Mouse (Mus musculus) kidney, postnatal 14 days (tissue): ENCODE results near the gene Ints6.
"Not testable (repeated sequence)": the region's sequence is repeated elsewhere in the genome, so short reads cannot be mapped to it uniquely, and the experiment has no call there.

Source experiments
- DNase-seq: peaks from one replicate; pipeline ENCODE4 v3.0.0; 2022; ENCODE audit warnings: mixed read lengths

Gene Ints6

GRCm38 (mm10) chr14:62735646-62736045 lies 25.3 kb downstream of the Ints6 start:
- DNase-seq, result no peak

DNA sequence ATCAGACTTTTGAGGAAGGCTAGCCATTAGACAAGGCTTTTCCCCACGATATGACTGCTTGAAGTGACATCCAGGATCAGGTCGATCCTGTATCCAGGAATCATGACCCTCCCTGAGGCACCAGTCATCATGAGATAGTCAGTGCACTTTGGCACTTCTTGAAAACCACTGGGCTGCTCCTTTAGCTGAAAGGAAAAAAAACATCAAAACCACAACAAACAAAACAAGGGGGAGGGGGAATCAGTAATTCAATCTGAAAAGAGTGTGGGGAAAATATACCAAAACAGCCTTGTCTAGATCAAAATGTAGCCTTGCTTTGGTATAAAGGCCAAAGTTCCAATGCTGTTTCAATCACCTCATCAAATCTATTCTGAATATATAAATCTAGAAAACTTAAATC lies 27.3 kb downstream of the Ints6 start:
- no peak for DNase-seq

GRCm38 (mm10) chr14:62731902-62732301 lies 29.1 kb downstream of the Ints6 start:
- no peak for DNase-seq

- DNase-seq, result no peak
Observed at GRCm38 (mm10) chr14:62724560-62724959, 36.4 kb downstream of the Ints6 start.

DNA sequence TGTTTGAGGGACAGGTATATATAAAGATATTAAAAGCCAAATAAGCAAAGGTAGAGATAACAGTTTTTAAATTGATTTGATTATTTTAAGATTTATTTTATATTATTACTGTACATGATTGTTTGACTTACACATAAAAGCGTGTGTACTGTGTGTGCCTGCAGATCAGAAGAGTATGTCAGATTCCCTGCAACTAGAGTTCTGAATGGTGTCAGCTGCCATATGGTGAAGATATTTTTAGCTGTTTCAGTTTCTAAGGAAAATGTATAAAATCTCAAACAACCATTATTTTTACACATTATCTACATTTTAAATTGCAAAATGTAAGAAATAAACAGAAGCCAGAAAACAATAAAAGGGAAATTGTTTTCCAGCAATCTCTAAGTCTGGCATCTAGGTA lies 39.3 kb downstream of the Ints6 start:
- no peak for DNase-seq

GRCm38 (mm10) chr14:62718161-62718560 lies 42.8 kb downstream of the Ints6 start:
- DNase-seq, result no peak

DNA sequence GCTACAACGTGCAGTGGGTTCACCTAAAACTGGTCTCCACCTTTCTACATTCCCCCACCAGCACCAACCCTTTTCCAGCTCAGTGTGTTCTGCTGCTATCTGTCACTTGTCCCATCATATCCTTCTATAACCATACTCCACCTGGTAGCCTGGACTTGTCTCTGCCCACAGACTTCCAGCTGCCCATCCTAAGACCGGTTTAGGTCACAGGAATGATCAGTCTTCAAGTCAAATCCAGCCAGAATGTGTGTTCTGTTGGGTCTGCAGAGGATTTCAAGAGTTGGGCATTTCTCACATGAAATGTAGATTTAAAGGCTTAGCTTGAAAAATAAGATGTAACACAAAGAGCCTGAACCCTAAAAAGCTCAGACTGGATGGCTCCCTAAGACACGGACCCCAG lies 87.3 kb downstream of the Ints6 start:
- no peak for DNase-seq

- DNase-seq, result no peak
Observed at GRCm38 (mm10) chr14:62664976-62665673, 95.8 kb downstream of the Ints6 start.

DNA sequence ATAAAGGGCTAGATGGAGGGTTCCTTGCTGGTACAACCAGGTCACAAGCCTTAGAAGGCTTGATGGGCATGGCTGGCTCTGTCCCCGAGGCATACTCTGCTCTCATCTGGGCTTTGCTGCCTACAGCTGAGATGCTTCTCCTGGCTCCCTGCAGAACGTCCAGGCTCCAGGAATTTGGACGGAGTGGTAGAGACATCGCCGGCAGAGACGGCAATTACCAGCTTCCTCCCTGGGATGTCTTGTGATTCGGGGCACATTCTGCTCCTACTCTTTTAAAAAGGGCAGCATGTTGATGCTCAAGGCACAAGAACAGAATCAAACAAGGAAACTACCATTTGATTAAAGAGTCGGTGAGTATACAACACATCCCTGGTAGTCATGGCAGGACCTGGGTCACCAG lies 97.6 kb downstream of the Ints6 start, which contains the start of gene Serpine3:
Serpine3 (plus strand) TSS at position 301 of the 400 bp plus-strand sequence.
- DNase-seq, result no peak

- DNase-seq, result no peak
Observed at GRCm38 (mm10) chr14:62662381-62662780, 98.6 kb downstream of the Ints6 start.

GRCm38 (mm10) chr14:62657469-62657868 lies 103.5 kb downstream of the Ints6 start:
- DNase-seq, result no peak

DNA sequence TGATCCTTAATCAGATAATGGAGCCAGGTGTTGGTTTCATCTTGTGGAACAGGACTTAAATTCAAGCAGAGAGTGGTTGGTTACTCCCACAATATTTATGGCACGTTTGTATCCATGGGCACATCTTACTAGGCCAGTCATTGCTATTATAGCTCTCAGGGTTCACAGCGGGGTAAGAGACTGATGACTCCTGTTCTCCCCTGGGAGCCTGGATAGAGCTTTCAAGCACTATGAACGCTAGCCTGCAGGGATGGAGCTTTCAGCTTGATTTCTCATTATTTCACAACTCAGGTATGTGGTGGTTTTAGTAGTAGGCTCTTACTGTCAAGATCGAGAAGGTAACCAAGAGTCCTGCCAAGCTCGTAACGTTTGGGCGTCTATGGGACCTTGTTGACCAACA lies 105.0 kb downstream of the Ints6 start:
- DNase-seq, result no peak

GRCm38 (mm10) chr14:62651771-62652170 lies 109.2 kb downstream of the Ints6 start:
- no peak for DNase-seq

GRCm38 (mm10) chr14:62650376-62650775 lies 110.6 kb downstream of the Ints6 start:
- no peak for DNase-seq

GRCm38 (mm10) chr14:62648405-62648804 lies 112.6 kb downstream of the Ints6 start:
- no peak for DNase-seq

DNA sequence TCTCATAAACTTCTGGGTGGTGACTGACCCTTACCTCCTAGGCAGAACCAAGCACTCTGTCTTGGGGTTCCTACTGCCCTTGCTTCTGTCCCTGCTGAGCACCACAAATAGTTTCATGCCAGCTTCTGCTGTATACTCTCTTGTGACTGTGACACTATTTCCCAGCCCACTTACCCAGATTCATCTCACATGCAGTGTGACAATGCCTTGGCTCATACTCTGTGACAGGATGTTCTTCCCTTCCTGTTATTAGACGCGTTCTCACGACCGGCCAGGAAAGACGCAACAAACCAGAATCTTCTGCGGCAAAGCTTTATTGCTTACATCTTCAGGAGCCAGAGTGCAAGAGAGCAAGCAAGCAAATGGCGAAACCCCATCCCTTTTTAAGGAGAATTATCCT lies 118.6 kb downstream of the Ints6 start:
- DNase-seq, result not testable (repeated sequence)

DNA sequence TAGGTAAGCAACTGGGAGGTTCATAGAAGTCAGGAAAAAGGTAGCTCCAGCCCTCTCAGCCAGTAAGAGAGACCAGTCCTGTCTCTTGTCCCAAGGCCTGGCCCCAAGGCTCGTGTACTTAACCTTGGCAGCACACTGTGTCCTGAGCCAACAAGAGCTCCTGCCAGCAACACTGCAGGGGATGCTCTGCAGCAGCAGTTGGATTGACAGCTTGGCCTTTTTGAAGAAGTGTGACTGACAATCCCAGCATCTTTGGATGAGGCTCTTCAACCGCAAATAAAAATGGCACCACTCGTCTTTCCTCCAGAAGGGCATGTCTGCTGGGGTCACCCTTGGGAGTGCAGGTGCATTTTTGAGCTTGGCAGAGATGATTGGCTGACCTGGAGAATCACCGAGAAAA lies 120.6 kb downstream of the Ints6 start:
- no peak for DNase-seq

- DNase-seq, result no peak
Observed at GRCm38 (mm10) chr14:62639551-62639950, 121.4 kb downstream of the Ints6 start.

DNA sequence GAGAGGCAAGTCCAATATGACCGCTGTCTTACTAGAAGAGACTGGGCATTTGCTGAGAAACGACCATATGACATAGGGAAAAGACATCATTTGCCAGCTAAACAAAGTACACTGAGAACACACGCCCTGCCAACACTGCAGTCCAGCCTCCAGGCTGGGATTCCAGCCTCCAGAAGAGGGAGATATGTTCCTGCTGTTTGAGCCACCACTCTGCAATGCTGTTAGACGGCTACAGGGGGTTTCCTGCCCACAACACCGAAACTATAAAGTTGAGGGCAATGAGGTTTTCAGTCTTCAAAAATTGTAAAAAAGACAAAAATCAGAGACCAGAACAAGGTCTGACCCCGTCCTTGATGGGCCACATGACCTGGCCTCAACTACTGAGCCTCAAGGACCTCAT lies 121.9 kb downstream of the Ints6 start:
- DNase-seq, result peak; percentile 13

DNA sequence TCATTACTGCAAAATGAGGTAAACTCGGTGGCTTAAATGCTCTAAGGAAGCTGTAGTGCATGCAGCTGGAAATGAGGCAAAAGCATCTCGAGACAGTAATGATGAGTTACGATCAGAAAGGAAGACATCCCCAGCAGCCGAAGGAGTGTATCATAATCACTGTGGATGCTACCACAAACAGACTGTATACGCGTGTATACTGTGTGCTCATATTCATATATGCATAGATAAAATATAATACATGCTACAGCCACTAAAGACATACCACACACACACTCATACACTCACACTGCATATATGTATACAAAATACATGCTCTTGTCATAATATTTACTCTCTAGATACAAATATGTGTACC lies 122.6 kb downstream of the Ints6 start:
- DNase-seq, result no peak

GRCm38 (mm10) chr14:62637436-62638344 lies 123.3 kb downstream of the Ints6 start:
- DNase-seq, result no peak

DNA sequence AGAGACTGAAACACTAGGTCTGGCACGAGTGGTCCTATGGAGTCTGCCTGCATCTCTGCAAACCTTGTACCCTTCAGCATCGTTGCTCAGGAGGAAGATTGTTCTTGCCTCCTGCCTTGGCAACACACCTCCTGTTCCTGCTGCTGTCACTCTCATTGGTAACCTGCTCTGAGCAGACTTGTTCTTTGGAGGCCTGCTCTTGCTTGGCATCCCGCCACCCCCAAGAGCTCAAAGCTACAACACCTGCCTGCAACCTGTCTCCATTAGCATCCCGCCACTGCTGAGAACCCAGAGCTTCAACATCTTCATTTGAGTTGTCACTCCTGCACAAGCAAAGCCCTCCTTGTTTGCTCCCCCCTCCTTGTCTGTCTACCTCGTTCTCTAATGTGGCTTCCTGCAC lies 133.0 kb downstream of the Ints6 start:
- no peak for DNase-seq
